Mouse (Mus musculus) liver, embryonic 16.5 days (tissue): ENCODE measurements at regions not wholly inside any gene's neighbourhood (a gene's known extent, or its start where the extent isn't known, plus 50 kb on each side); places are given as distances from the start of the nearest gene placed in this dataset.

Experiments
- ATAC-seq: fragments of 200-750 bp; cut with Nextera tagmentation; 2 replicates; pipeline ENCODE4 v1.8.0; 2017; ENCODE audit warnings: low read depth, mild to moderate bottlenecking, moderate number of reproducible peaks, moderate library complexity
- H3K27ac ChIP-seq: fragments of 300-500 bp; sonication (generic); 2 replicates; pipeline ENCODE4 v1.5.1; 2014; ENCODE audit warnings: mild to moderate bottlenecking, low read length
- H3K27me3 ChIP-seq: fragments of 300-500 bp; sonication (generic); 2 replicates; pipeline ENCODE4 v1.6.1; 2014; ENCODE audit warnings: low read depth, low read length, mixed read lengths; ENCODE audit not compliant: control insufficient read depth, insufficient read depth
- H3K36me3 ChIP-seq: fragments of 300-500 bp; sonication (generic); 2 replicates; pipeline ENCODE4 v1.6.1; 2014; ENCODE audit warnings: mild to moderate bottlenecking; ENCODE audit not compliant: control insufficient read depth, insufficient read depth
- H3K4me1 ChIP-seq: fragments of 300-500 bp; sonication (generic); 2 replicates; pipeline ENCODE4 v1.6.1; 2014; ENCODE audit warnings: low read depth, low read length, mixed read lengths; ENCODE audit not compliant: control insufficient read depth
- H3K4me2 ChIP-seq: fragments of 300-500 bp; sonication (generic); 2 replicates; pipeline ENCODE4 v1.6.1; 2014; ENCODE audit warnings: low read depth, low read length, mixed read lengths
- H3K4me3 ChIP-seq: fragments of 300-500 bp; sonication (generic); 2 replicates; pipeline ENCODE4 v1.5.1; 2014; ENCODE audit warnings: low read depth, mild to moderate bottlenecking, low read length
- H3K9ac ChIP-seq: fragments of 300-500 bp; sonication (generic); 2 replicates; pipeline ENCODE4 v1.6.1; 2014; ENCODE audit warnings: low read depth, low read length
- H3K9me3 ChIP-seq: fragments of 300-500 bp; sonication (generic); replicated peaks from 2 replicates; pipeline ENCODE4 v1.6.1; 2016; ENCODE audit warnings: low read length; ENCODE audit not compliant: control insufficient read depth
- WGBS: fragments of 180-500 bp; shearing (Covaris S2); extraction: QIAGEN DNeasy Blood & Tissue Kit; methylation state at CpG from one replicate; pipeline ENCODE4 v1.1.7; 2014; ENCODE audit not compliant: insufficient replicate concordance; 5-methylcytosine and 5-hydroxymethylcytosine counted together

DNA sequence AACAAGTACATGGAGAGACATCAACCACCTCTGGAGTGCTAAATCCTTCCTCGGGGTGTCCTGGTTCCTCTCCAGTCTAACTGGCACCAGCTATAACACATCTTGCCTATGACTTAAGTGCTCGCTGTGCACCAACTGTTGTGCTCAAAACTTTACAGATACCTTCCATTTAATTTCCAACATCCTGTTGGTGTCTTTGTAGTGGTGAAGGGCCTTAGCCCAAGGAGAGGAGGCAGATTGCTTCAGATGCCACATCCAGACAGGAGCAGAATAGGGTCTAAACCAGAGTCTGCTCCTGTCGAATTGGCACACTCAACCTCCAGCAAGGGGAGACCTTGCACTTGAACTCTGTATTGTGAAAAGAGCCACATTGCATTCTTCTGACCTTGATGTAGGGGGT, 121.2 kb upstream of the Eef2kmt start:
- no peak overlapping the region for H3K4me2 ChIP-seq
- ATAC-seq: no peak
- no peak overlapping the region for H3K4me3 ChIP-seq
- H3K9me3 ChIP-seq: no peaks in the 10 kb centered on the region
- no peaks in the 10 kb centered on the region for H3K4me1 ChIP-seq
- WGBS: 53% methylated on average over 3 of the region's 3 CpGs
- no peak overlapping the region for H3K9ac ChIP-seq
- no peaks in the 10 kb centered on the region for H3K36me3 ChIP-seq
- H3K27ac ChIP-seq: no peak overlapping the region
- H3K27me3 ChIP-seq: no peaks in the 10 kb centered on the region

DNA sequence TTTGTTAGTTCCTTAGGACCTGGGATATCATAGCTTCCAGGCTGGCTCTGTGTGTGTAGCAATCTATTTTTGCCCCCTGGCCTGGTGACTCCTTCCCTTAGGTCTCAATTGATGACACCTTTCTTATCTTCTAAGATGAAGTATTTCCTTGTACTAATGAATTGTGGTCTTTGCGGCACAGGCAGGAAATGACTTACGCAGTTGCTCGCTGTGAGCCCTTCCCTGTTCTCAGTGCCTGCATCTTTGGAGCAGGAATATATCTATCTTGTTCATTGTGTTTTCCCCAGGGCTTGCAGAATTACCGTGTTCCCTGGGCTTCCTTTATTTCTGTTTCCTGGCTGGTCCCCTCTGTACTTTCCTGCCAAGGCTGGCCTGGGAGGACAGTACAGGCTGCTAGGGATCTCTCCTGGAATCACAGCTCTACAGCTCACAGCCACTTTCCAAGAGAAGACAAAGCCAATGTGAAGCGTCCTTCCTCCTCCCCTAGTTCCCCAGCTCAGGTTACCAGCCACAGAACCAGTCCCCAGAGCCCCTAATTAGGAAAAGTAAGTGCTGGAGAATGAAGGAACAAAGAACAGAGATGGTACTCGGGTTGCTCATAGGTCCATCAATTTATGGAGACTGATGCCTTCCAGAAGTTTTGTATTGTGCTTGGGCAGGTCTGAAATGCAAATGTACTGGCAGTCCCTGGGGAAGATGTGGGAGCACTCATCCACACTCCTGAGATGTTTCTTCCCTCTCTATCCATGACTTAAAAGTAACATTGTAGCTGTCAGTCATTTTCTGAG, 119.2 kb upstream of the Eef2kmt start:
- Histone ChIP-seq H3K36me3 (no peaks in the 10 kb centered on the region), H3K4me3 (no peak overlapping the region), H3K4me2 (no peak overlapping the region), H3K9ac (no peak overlapping the region), H3K27ac (no peak overlapping the region), H3K4me1 (no peaks in the 10 kb centered on the region), H3K27me3 (no peaks in the 10 kb centered on the region), H3K9me3 (no peaks in the 10 kb centered on the region)
- WGBS: 9% methylated on average over 6 of the region's 6 CpGs
- peak; percentile 21; the same call in 1 of the 2 replicates for ATAC-seq

DNA sequence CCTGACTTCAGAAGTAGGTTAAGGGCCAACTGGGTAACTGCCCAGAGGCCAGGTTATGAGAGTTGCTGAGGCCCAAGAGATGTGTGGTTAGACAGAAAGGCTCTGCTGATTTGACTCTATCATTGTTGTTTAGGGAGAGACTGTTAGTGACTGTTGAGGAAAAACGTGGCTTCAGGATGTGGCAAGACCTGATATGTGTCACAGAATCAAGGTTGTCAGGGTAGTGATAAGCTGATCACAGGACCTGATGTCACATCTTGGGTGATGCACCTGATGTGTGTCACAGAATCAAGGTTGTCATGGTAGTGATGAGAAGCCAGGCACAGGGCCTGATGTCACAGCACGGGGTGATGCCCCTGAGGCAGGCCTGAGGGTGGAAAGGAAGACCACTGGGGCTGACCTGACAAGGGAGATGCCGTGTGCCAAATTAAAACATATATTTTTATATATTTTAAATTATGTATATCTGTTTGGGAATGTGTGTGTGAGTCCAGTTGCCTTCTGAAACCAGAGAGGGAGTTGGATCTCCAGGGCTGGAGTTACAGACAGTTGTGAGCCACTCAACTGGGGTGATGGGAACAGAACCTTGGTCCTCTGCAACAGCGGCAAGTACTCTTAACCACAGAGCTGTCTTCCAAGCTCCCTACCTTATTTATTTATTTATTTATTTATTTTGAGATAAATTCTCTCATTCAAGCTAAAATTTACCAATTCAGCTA, 115.6 kb upstream of the Eef2kmt start:
- Histone ChIP-seq H3K4me1 (no peaks in the 10 kb centered on the region), H3K9ac (no peak overlapping the region), H3K9me3 (no peaks in the 10 kb centered on the region), H3K27ac (no peak overlapping the region), H3K36me3 (no peaks in the 10 kb centered on the region), H3K4me3 (no peak overlapping the region), H3K4me2 (no peak overlapping the region), H3K27me3 (no peaks in the 10 kb centered on the region)
- 56% methylated on average over 4 of the region's 4 CpGs for WGBS
- ATAC-seq: no peak

DNA sequence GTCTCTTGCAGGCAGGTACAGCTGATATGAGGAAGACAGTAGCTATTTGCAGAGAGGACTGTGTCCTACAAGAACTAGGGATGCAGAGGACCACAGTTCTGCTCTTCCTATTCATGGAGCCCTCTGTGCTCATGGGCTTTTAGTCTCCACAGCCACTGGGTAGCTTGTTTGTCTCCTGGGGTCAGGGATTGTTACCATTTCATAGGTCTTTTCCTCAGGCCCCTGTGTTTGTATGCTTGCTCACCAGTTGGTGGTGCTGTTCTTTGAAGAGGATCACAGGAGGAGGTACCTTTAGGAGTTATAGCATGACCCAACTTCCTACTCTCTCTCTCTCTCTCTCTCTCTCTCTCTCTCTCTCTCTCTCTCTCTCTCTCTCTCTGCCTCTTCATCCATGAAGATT, 114.7 kb upstream of the Eef2kmt start:
- ATAC-seq: no peak
- Histone ChIP-seq H3K4me2 (no peak overlapping the region), H3K27me3 (no peaks in the 10 kb centered on the region), H3K4me1 (no peaks in the 10 kb centered on the region), H3K9me3 (no peaks in the 10 kb centered on the region), H3K36me3 (no peaks in the 10 kb centered on the region), H3K9ac (no peak overlapping the region), H3K27ac (no peak overlapping the region), H3K4me3 (no peak overlapping the region)

DNA sequence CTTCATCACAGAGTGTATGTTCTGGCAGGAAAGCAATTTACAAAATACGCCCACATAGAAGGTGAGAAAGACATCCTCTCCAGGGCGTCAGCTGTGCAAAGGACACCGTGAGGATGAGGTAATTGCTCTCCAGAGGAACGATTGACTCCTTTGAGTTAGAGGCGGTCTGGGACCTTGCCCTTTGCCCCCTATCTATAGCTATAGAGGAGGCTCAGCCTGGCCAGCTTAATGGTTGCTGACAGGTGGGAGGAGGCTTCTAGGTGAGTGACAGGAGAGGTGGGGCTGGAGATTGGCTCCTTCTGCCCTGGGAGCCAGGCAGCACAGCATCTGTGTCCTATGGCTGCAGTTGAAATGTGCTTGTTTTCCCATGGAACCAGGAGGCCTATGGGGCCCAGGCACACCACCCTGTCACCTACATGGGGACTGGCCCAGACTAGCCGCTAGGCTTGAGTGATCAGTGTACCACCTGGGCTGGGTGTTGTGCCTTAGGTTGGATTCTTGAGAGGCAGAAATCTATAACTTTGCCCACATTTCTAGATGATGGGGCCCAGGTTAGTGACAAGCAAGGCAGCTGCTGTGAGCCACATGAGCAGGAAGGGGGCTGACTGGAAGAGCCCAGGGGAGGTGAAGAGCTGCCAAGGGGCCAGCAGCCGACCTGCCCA, 113.2 kb upstream of the Eef2kmt start:
- no peak overlapping the region for H3K27ac ChIP-seq
- no peaks in the 10 kb centered on the region for H3K27me3 ChIP-seq
- WGBS: 51% methylated on average over 7 of the region's 7 CpGs
- H3K4me3 ChIP-seq: no peak overlapping the region
- H3K4me1 ChIP-seq: no peaks in the 10 kb centered on the region
- no peak overlapping the region for H3K9ac ChIP-seq
- H3K36me3 ChIP-seq: no peaks in the 10 kb centered on the region
- no peaks in the 10 kb centered on the region for H3K9me3 ChIP-seq
- H3K4me2 ChIP-seq: no peak overlapping the region
- no peak for ATAC-seq

DNA sequence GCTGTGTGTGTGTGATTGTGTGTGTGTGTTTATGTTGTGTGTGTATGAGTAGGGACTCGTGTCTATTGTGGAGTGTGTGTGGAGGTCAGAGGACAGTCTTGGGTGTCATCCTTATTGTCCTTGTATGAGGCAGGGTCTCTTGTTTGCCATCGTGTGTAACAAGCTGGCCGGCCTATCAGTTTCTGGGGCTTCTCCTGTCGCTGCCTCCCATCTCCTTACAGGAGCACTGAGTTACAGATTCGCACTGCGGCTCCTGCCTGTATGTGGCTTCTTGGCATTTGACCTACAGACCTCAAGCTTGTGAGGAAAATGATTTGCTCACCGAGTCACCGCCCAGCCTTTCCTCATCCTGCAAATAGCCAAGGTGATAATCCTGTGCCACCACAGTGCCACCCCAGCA, 112.6 kb upstream of the Eef2kmt start:
- WGBS: 67% methylated on average over 8 of the region's 8 CpGs
- H3K4me2 ChIP-seq: no peak overlapping the region

DNA sequence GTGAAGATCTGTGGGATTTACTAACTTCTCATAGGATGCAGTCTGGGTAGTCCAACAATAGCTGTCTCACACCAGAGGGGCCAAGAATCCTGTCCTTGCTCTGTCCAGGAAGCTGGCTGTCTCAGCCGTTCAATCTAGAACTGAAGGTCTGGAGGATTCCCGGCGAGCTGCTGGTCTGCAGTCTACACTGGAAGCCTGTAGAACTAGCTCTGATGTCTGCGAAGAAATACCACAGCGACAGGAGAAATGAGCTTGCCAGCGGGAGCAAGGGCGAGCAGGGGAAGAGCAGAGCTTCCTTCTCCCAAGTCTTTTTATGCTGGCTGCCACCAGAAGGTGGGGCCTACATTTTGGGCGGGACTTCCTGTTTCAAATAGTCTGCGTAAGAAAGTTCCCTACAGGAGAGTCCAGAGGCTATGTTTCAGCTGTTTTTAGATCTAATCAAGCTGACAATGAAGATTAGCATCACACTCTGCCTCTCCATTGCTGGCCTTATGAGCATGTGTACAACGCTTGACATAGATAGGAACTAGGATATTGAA, 111.9 kb upstream of the Eef2kmt start:
- ATAC-seq: no peak
- Histone ChIP-seq H3K36me3 (no peaks in the 10 kb centered on the region), H3K9me3 (no peaks in the 10 kb centered on the region), H3K27ac (no peak overlapping the region), H3K4me2 (no peak overlapping the region), H3K4me3 (no peak overlapping the region), H3K4me1 (no peaks in the 10 kb centered on the region), H3K27me3 (no peaks in the 10 kb centered on the region), H3K9ac (no peak overlapping the region)
- WGBS: 46% methylated on average over 10 of the region's 10 CpGs

More for the DNA sequence above, 112.6 kb upstream of the Eef2kmt start:
- Histone ChIP-seq H3K4me1 (no peaks in the 10 kb centered on the region), H3K36me3 (no peaks in the 10 kb centered on the region), H3K4me3 (no peak overlapping the region), H3K9ac (no peak overlapping the region), H3K9me3 (no peaks in the 10 kb centered on the region), H3K27ac (no peak overlapping the region), H3K27me3 (no peaks in the 10 kb centered on the region)
- ATAC-seq: no peak

DNA sequence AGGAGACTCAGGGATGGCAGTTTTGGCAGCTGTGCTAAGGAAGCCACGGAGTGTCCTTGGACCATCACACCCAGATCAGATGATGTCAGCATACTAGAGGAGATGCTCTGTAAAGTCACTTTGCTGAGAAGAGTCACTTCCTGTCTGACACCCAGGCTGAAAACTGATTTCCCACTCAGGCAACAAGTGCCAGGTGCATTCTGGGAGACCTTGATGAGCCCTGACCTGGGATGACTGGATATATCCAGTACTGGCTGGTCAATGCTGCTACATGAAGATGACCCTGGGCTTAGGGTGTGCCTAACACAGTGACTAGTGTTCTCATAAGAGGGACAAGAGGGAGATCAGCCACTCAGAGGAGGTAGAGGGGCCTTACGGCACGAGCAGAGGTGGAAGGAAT, 110.2 kb upstream of the Eef2kmt start:
- no peak overlapping the region for H3K27ac ChIP-seq
- no peaks in the 10 kb centered on the region for H3K27me3 ChIP-seq
- no peak for ATAC-seq
- no peak overlapping the region for H3K4me3 ChIP-seq
- 64% methylated on average over 3 of the region's 3 CpGs for WGBS
- no peak overlapping the region for H3K9ac ChIP-seq
- no peak overlapping the region for H3K4me2 ChIP-seq
- no peaks in the 10 kb centered on the region for H3K4me1 ChIP-seq
- H3K9me3 ChIP-seq: no peaks in the 10 kb centered on the region
- H3K36me3 ChIP-seq: no peaks in the 10 kb centered on the region
